In the genomic region with DNA sequence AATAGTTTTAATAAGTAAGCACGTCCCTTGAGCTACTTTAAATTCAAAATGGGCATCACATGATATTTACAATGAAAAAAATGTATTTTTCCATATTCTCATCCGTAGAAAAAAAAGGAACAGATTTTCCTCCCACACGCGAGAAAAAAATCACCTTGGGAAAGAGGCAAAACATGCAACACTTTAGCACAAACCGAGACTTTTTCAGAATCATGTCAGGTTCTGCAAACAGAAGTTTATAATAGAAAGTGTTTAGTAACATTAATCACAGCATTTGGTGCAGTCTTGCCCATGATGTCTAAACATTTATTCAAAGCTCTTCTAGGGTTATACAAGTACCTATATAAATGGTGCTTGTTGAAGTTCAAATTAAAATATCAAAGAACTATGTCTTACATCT, we compare ENCODE assay signal across 18 mouse cellular contexts.
"Had no signal": no experiment of that assay in that cellular context is flagged by ENCODE, and none has a peak within 500 bp of the region (broad histone marks: within the 10 kb centered on the region; RNA-seq: fewer than 3 reads in every experiment).

No protein-coding gene starts in this region.

- DNase-seq: forebrain, postnatal 0 days; gastrocnemius, postnatal 14 days; gastrocnemius, postnatal 36 days; heart, adult 11 months; heart, adult 2 months; heart, postnatal 14 days; heart, postnatal 36 days; kidney, adult 11 months; kidney, adult 2 months; kidney, adult 9 months; kidney, postnatal 14 days; kidney, postnatal 36 days; layer of hippocampus, adult 9-11 months; layer of hippocampus, postnatal 36 days; left cerebral cortex, postnatal 4 days had no signal

- ATAC-seq: forebrain, postnatal 0 days; hindbrain, postnatal 0 days; intestine, embryonic 16.5 days; liver, embryonic 12.5 days had no signal
